Mouse (Mus musculus) neural tube, embryonic 11.5 days (tissue): ENCODE results near the gene 3110040N11Rik. TPM values are rescaled to one million over a fixed set of nuclear protein-coding genes. Genes with fewer than 3 reads are reported as not detected.

Experiments used
- ATAC-seq: fragments of 200-750 bp; cut with Nextera tagmentation; 2 replicates; pipeline ENCODE4 v1.8.0; 2017; ENCODE audit warnings: moderate number of reproducible peaks, mild to moderate bottlenecking, moderate TSS enrichment, moderate library complexity; ENCODE audit not compliant: insufficient read depth, low FRiP score, low TSS enrichment
- DNase-seq: peaks from one replicate; pipeline ENCODE4 v3.0.0-alpha.2; 2015; ENCODE audit warnings: low spot score
- H3K27ac ChIP-seq: fragments of 300-500 bp; sonication (generic); 2 replicates; pipeline ENCODE4 v1.5.1; 2014; ENCODE audit warnings: low read depth, mild to moderate bottlenecking, low read length
- H3K27me3 ChIP-seq: fragments of 300-500 bp; sonication (generic); 2 replicates; pipeline ENCODE4 v1.6.1; 2014; ENCODE audit warnings: mild to moderate bottlenecking, low read length, mixed read lengths; ENCODE audit not compliant: control insufficient read depth, insufficient read depth
- H3K36me3 ChIP-seq: fragments of 300-500 bp; sonication (generic); 2 replicates; pipeline ENCODE4 v1.6.1; 2014; ENCODE audit warnings: mild to moderate bottlenecking, low read length, moderate library complexity, mixed read lengths; ENCODE audit not compliant: control insufficient read depth, insufficient read depth
- H3K4me1 ChIP-seq: fragments of 300-500 bp; sonication (generic); 2 replicates; pipeline ENCODE4 v1.6.1; 2014; ENCODE audit warnings: low read length, mixed read lengths; ENCODE audit not compliant: control insufficient read depth, insufficient read depth
- H3K4me2 ChIP-seq: fragments of 300-500 bp; sonication (generic); 2 replicates; pipeline ENCODE4 v1.6.1; 2014; ENCODE audit warnings: low read depth, mild to moderate bottlenecking, moderate library complexity
- H3K4me3 ChIP-seq: fragments of 300-500 bp; sonication (generic); 2 replicates; pipeline ENCODE4 v1.5.1; 2014; ENCODE audit warnings: low read depth, low read length
- H3K9ac ChIP-seq: fragments of 300-500 bp; sonication (generic); 2 replicates; pipeline ENCODE4 v1.6.1; 2014; ENCODE audit warnings: mild to moderate bottlenecking, low read length
- H3K9me3 ChIP-seq: fragments of 300-500 bp; sonication (generic); 2 replicates; pipeline ENCODE4 v1.6.1; 2016; ENCODE audit warnings: low read length; ENCODE audit not compliant: control insufficient read depth
- WGBS: fragments of 180-500 bp; shearing (Covaris S2); extraction: QIAGEN DNeasy Blood & Tissue Kit; methylation state at CpG from one replicate; pipeline ENCODE4 v1.1.7; 2014; 5-methylcytosine and 5-hydroxymethylcytosine counted together
- polyA plus RNA-seq: library from polyadenylated mRNA; unstranded; fragments of >200 nt; fragmentation: Nextera tagmentation; extraction: Ambion mirVana; gene quantifications from 2 replicates; pipeline ENCODE4 v1.2.1, GENCODE M21; 2014

3110040N11Rik gene
- polyA plus RNA-seq, 1 experiment from 2014 or later, result 46.7 TPM

GRCm38 (mm10) chr7:81824906-81825305 lies 35.6 kb upstream of the 3110040N11Rik start:
- DNase-seq, result no peak
- Histone ChIP-seq H3K4me3 (no peak overlapping the region), H3K9me3 (no peaks in the 10 kb centered on the region), H3K4me2 (no peak overlapping the region), H3K27me3 (no peaks in the 10 kb centered on the region), H3K36me3 (no peaks in the 10 kb centered on the region), H3K27ac (no peak overlapping the region), H3K4me1 (peaks cover 18% of the 10 kb centered on the region), H3K9ac (no peak overlapping the region)
- ATAC-seq, result no peak
- WGBS, result 85% methylated on average over 3 of the region's 3 CpGs

DNA sequence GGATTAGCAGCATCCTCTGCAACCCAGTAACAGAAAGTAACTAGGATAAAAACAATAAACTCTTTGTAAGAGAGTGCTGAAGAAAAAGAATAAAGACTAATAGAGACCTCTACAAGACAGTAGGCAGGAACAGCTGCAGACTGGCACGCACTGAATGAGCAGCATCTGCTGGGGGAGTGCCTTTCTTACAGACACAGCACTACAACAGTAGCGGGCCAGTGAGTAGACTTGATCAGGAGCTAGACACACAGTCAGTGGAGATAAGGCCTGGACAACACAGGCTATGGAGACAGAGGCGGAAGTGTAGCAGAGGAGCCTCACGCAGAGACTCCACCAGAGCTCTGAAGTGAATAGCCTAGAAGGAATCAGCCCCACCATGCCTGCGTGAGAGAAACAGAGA lies 16.8 kb upstream of the 3110040N11Rik start:
- no peak overlapping the region for H3K4me2 ChIP-seq
- no peak for ATAC-seq

GRCm38 (mm10) chr7:81788536-81788935 lies 742 bp downstream of the 3110040N11Rik start:
- Histone ChIP-seq H3K36me3 (no peaks in the 10 kb centered on the region), H3K27me3 (no peaks in the 10 kb centered on the region), H3K9me3 (no peaks in the 10 kb centered on the region), H3K9ac (peak overlapping the region; percentile 79), H3K4me3 (peak overlapping the region; percentile 62), H3K27ac (peak overlapping the region; percentile 97), H3K4me2 (peak overlapping the region; percentile 49), H3K4me1 (peaks cover 3% of the 10 kb centered on the region; the same call in 1 of the 2 replicates)
- ATAC-seq (no peak), DNase-seq (no peak)
- WGBS, result 9% methylated on average over 5 of the region's 5 CpGs

More for the DNA sequence above, 16.8 kb upstream of the 3110040N11Rik start:
- no peaks in the 10 kb centered on the region for H3K9me3 ChIP-seq
- peak overlapping the region; percentile 39; the same call in 1 of the 2 replicates for H3K27ac ChIP-seq
- no peaks in the 10 kb centered on the region for H3K4me1 ChIP-seq
- WGBS, result 81% methylated on average over 5 of the region's 5 CpGs
- H3K4me3 ChIP-seq, result no peak overlapping the region
- no peaks in the 10 kb centered on the region for H3K36me3 ChIP-seq
- no peak for DNase-seq
- no peak overlapping the region for H3K9ac ChIP-seq
- H3K27me3 ChIP-seq, result no peaks in the 10 kb centered on the region

GRCm38 (mm10) chr7:81777667-81778218 lies 11.5 kb downstream of the 3110040N11Rik start:
- ATAC-seq, result no peak
- Histone ChIP-seq H3K4me1 (no peaks in the 10 kb centered on the region), H3K9ac (no peak overlapping the region), H3K9me3 (no peaks in the 10 kb centered on the region), H3K36me3 (peaks cover 13% of the 10 kb centered on the region), H3K27me3 (no peaks in the 10 kb centered on the region), H3K27ac (no peak overlapping the region), H3K4me2 (no peak overlapping the region), H3K4me3 (no peak overlapping the region)
- no peak for DNase-seq
- 85% methylated on average over 10 of the region's 10 CpGs for WGBS

- 88% methylated on average over 5 of the region's 5 CpGs for WGBS
- Histone ChIP-seq H3K4me1 (no peaks in the 10 kb centered on the region), H3K9ac (no peak overlapping the region), H3K27ac (no peak overlapping the region), H3K9me3 (no peaks in the 10 kb centered on the region), H3K4me2 (no peak overlapping the region), H3K27me3 (no peaks in the 10 kb centered on the region), H3K4me3 (no peak overlapping the region), H3K36me3 (peaks cover 5% of the 10 kb centered on the region; the same call in 1 of the 2 replicates)
- ATAC-seq, result no peak
- no peak for DNase-seq
Observed at GRCm38 (mm10) chr7:81775325-81775724, 14.0 kb downstream of the 3110040N11Rik start.

- WGBS, result 84% methylated on average over 10 of the region's 10 CpGs
- ATAC-seq (no peak), DNase-seq (no peak)
- no peak overlapping the region for H3K4me2 ChIP-seq
- H3K4me1 ChIP-seq, result no peaks in the 10 kb centered on the region
- H3K9ac ChIP-seq, result no peak overlapping the region
- H3K27me3 ChIP-seq, result no peaks in the 10 kb centered on the region
- no peak overlapping the region for H3K27ac ChIP-seq
- no peaks in the 10 kb centered on the region for H3K36me3 ChIP-seq
- H3K9me3 ChIP-seq, result no peaks in the 10 kb centered on the region
- H3K4me3 ChIP-seq, result no peak overlapping the region
Observed at GRCm38 (mm10) chr7:81772786-81773539, 16.3 kb downstream of the 3110040N11Rik start.

DNA sequence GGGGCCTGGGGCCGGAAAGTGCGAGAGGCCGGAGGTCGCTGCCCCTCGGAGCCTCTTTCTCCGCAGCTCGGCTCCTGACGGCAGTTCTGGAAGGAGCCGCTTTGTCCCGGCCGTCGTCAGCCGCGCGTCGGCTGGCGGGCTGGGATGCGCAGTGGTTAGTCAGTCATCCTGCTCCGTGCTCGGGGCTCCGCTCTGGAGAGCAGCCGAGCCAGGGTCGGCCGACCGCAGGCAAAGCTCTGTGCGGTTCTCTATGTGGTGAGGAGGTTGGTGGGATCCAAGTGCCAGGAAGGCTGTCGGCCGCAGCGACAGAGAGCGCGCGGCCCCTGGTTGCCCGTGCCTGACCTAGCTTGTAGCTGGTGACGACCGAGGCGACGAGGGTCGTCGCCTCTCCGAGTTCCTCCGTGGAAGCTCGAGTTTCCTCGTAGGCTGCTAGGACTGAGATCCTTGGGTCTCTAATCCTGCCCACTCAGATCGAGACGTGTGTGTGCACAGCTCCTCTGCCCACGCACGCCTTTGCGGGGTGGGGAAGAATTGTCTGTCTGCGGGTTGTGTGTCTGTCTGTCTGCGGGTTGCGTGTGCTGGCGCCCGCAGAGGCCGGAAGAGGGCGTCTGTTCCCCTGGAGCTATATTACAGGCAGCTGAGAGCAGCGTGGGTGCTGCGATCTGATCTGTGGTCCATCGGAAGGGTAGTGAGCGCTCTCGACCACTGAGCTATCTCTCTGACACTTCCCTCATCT lies 26.0 kb downstream of the 3110040N11Rik start:
- 2% methylated on average over 58 of the region's 60 CpGs for WGBS
- DNase-seq, result peak; percentile 40
- ATAC-seq, result peak; percentile 75
- H3K9ac ChIP-seq, result peak overlapping the region; percentile 85
- H3K36me3 ChIP-seq, result no peaks in the 10 kb centered on the region
- peak overlapping the region; percentile 75 for H3K4me3 ChIP-seq
- H3K27ac ChIP-seq, result peak overlapping the region; percentile 28
- peak overlapping the region; percentile 93 for H3K4me2 ChIP-seq
- peaks cover 6% of the 10 kb centered on the region; the same call in 1 of the 2 replicates for H3K4me1 ChIP-seq
- H3K9me3 ChIP-seq, result no peaks in the 10 kb centered on the region
- no peaks in the 10 kb centered on the region for H3K27me3 ChIP-seq

DNA sequence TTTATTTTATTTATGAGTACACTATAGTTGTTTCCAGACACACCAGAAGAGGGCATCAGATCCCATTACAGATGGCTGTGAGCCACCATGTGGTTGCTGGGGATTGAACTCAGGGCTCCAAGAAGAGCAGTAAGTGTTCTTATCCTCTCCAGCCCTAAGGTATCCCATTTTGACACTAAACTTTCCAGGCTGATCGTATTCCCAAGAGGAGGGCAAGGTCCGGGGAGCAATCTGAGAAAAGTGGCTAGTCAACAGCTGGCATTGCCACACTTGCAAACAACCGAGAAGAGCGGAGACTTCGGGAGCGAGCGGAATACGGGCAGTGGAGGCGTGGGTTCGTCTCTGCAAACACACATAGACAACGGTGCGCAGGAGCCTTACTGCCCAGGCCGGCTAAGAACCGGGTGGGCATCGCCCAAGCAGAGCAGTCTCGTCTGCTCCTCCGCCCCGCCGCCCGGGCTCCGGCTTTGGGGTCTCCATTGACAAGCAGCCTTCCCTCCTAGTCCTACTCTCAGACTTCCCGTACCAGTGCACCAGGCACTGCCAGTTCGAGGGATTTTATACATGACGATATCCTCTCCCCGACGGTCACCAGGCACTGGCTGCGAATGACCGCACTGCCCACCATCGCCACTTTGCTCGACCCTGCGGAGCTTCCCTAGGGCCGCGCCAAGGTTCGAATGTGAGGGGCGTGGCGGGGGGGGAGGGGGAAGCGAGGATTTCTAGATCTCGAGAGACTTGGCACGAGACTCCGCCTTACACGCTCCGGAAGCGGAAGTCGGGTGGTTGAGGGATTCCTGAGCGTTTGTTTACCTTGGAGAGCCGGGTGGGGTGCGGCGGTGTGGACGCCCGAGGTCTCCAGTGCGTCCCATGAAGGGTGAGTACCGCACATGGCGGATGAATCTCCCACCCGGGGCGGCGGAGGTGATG lies 26.8 kb downstream of the 3110040N11Rik start, which contains the start of gene Ramac:
Gene Ramac (plus strand): TSS at position 746 of the 930 bp plus-strand sequence.
- peak within 1 kb of the TSS; percentile 56 for H3K27ac ChIP-seq
- H3K27me3 ChIP-seq, result no peaks in the 10 kb centered on the region
- DNase-seq, result peak; percentile 96
- peaks cover 6% of the 10 kb centered on the region; the same call in 1 of the 2 replicates for H3K4me1 ChIP-seq
- H3K9ac ChIP-seq, result peak within 1 kb of the TSS; percentile 85
- no peaks in the 10 kb centered on the region for H3K9me3 ChIP-seq
- peak; percentile 95 for ATAC-seq
- under 1% methylated on average over 56 of the region's 56 CpGs for WGBS
- H3K36me3 ChIP-seq, result no peaks in the 10 kb centered on the region
- H3K4me2 ChIP-seq, result peak within 1 kb of the TSS; percentile 93
- H3K4me3 ChIP-seq, result peak within 1 kb of the TSS; percentile 75
